Comparison of ENCODE assay signal across 9 mouse cellular contexts in the genomic region with DNA sequence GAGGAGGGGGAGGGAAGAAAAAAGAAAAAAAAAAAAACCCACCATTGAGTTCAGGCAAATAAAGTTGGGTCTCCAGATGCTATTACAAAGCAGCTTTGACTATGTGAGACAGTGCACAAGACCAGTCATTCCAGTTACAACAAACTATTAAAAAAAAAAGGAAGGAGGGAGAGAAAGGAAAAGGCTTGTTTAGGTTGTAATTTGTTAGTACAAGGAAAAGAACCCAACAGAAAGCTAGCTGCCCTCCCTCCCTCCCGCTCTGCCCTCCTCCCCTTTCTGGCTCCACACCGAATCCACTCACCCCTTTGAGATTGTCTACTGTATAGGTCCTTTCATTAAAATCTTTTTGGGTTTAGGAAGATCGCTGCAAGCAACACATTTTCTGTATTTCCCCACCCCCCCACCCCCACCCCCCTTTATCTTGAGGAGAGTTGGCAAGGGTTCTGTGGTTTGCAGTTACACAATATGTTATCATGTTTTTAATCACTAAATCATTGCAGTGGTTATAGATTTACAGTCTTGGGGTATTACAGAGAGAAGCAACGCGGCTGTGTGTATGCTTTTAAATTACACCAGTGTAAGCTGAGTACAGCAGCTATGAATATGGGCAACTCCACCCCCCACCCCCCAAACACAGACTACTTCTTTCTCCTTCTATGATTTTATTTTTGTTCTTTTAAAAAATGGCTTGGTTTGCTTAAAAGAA.
DNase-seq lines count a peak whose midpoint lies in the region; ATAC-seq and TF ChIP-seq lines count a peak whose summit lies in the region.
"Had no signal": no experiment of that assay in that cellular context is flagged by ENCODE, and none has a peak within 500 bp of the region (broad histone marks: within the 10 kb centered on the region; RNA-seq: fewer than 3 reads in every experiment).

No protein-coding gene starts in this region.

- DNase-seq in kidney, adult 18-20 months = no peak
- no peak for DNase-seq in embryonic facial prominence, embryonic 14.5 days (ENCODE audit: low spot score)
- no peak for DNase-seq in neural tube, embryonic 11.5 days (ENCODE audit: low spot score)
- DNase-seq in thymus, adult 18-20 months = no peak
- DNase-seq in thymus, postnatal 36 days = no peak
- DNase-seq in testis, postnatal 10 days (ENCODE audit: low spot score) = no peak
- DNase-seq: kidney, postnatal 4 days had no signal

- no peaks in the 10 kb centered on the region for H3K36me3 ChIP-seq in kidney, embryonic 15.5 days
- H3K36me3 ChIP-seq in embryonic facial prominence, embryonic 14.5 days (ENCODE audit: control insufficient read depth, insufficient read depth, low read length) = no peaks in the 10 kb centered on the region
- no peaks in the 10 kb centered on the region for H3K36me3 ChIP-seq in intestine, postnatal 0 days (ENCODE audit: control insufficient read depth, insufficient read depth)
- no peaks in the 10 kb centered on the region for H3K36me3 ChIP-seq in neural tube, embryonic 11.5 days (ENCODE audit: control insufficient read depth, insufficient read depth, low read length)

- H3K9ac ChIP-seq in kidney, embryonic 15.5 days = no peak overlapping the region
- H3K9ac ChIP-seq in embryonic facial prominence, embryonic 14.5 days (ENCODE audit: low read depth, low read length) = peak overlapping the region; percentile 99
- H3K9ac ChIP-seq in intestine, postnatal 0 days (ENCODE audit: low read depth, low read length) = no peak overlapping the region
- peak overlapping the region; percentile 100 for H3K9ac ChIP-seq in neural tube, embryonic 11.5 days (ENCODE audit: low read length)

- H3K4me1 ChIP-seq in kidney, embryonic 15.5 days = peaks cover 72% of the 10 kb centered on the region
- H3K4me1 ChIP-seq in embryonic facial prominence, embryonic 14.5 days (ENCODE audit: control insufficient read depth, insufficient read depth, low read length) = peaks cover 66% of the 10 kb centered on the region
- H3K4me1 ChIP-seq in intestine, postnatal 0 days (replicated peaks; ENCODE audit: control insufficient read depth, insufficient read depth, low read length) = no peaks in the 10 kb centered on the region
- H3K4me1 ChIP-seq in neural tube, embryonic 11.5 days (ENCODE audit: control insufficient read depth, insufficient read depth, low read length) = peaks cover 58% of the 10 kb centered on the region

- 0 out of 2 replicates have a peak, but pooled peaks have one; percentile 34 for ATAC-seq in kidney, embryonic 15.5 days (replicated peaks; ENCODE audit: low FRiP score)
- 0 out of 2 replicates have a peak, but pooled peaks have one; percentile 7 for ATAC-seq in embryonic facial prominence, embryonic 14.5 days (ENCODE audit: low read depth)
- no peak for ATAC-seq in intestine, postnatal 0 days
- no peak for ATAC-seq in neural tube, embryonic 11.5 days (ENCODE audit: insufficient read depth, low FRiP score, low TSS enrichment)

- no peak overlapping the region for H3K4me3 ChIP-seq in kidney, embryonic 15.5 days (replicated peaks)
- peak overlapping the region; percentile 92; the same call in 1 of the 2 replicates for H3K4me3 ChIP-seq in embryonic facial prominence, embryonic 14.5 days (ENCODE audit: low read depth, low read length)
- H3K4me3 ChIP-seq in intestine, postnatal 0 days (ENCODE audit: low read depth, low read length) = no peak overlapping the region
- peak overlapping the region; percentile 98; the same call in 1 of the 2 replicates for H3K4me3 ChIP-seq in neural tube, embryonic 11.5 days (ENCODE audit: low read depth, low read length)

- peak overlapping the region; percentile 31 for H3K4me2 ChIP-seq in kidney, embryonic 15.5 days
- peak overlapping the region; percentile 96 for H3K4me2 ChIP-seq in embryonic facial prominence, embryonic 14.5 days (ENCODE audit: low read depth, low read length)
- H3K4me2 ChIP-seq in intestine, postnatal 0 days (replicated peaks; ENCODE audit: low read depth) = peak overlapping the region; percentile 30
- peak overlapping the region; percentile 55 for H3K4me2 ChIP-seq in neural tube, embryonic 11.5 days (ENCODE audit: low read depth)

- no peaks in the 10 kb centered on the region for H3K27me3 ChIP-seq in kidney, embryonic 15.5 days
- no peaks in the 10 kb centered on the region for H3K27me3 ChIP-seq in embryonic facial prominence, embryonic 14.5 days (replicated peaks; ENCODE audit: control insufficient read depth, insufficient read depth, low read length)
- H3K27me3 ChIP-seq in intestine, postnatal 0 days (replicated peaks; ENCODE audit: control insufficient read depth, insufficient read depth, low read length) = no peaks in the 10 kb centered on the region
- H3K27me3 ChIP-seq in neural tube, embryonic 11.5 days (ENCODE audit: control insufficient read depth, insufficient read depth, low read length) = no peaks in the 10 kb centered on the region

- WGBS in kidney, embryonic 15.5 days = 17% methylated on average over 5 of the region's 5 CpGs
- 22% methylated on average over 5 of the region's 5 CpGs for WGBS in embryonic facial prominence, embryonic 14.5 days
- WGBS in intestine, postnatal 0 days = 13% methylated on average over 5 of the region's 5 CpGs
- WGBS in neural tube, embryonic 11.5 days = 15% methylated on average over 5 of the region's 5 CpGs

- TF ChIP-seq CTCF in intestine, postnatal 0 days (IDR thresholded peaks at IDR 0.05; ENCODE audit: low read depth) = no peak

- H3K9me3 ChIP-seq in kidney, embryonic 15.5 days (replicated peaks) = no peaks in the 10 kb centered on the region
- H3K9me3 ChIP-seq in embryonic facial prominence, embryonic 14.5 days (ENCODE audit: control insufficient read depth, low read length) = no peaks in the 10 kb centered on the region
- H3K9me3 ChIP-seq in intestine, postnatal 0 days (ENCODE audit: control insufficient read depth) = no peaks in the 10 kb centered on the region
- H3K9me3 ChIP-seq in neural tube, embryonic 11.5 days (ENCODE audit: control insufficient read depth, low read length) = no peaks in the 10 kb centered on the region

- H3K27ac ChIP-seq in kidney, embryonic 15.5 days = peak overlapping the region; percentile 76
- H3K27ac ChIP-seq in embryonic facial prominence, embryonic 14.5 days (replicated peaks; ENCODE audit: low read depth, low read length) = peak overlapping the region; percentile 99
- H3K27ac ChIP-seq in intestine, postnatal 0 days (ENCODE audit: low read depth, low read length) = 0 out of 2 replicates have a peak overlapping the region, but pooled peaks have one; percentile 7
- peak overlapping the region; percentile 100; the same call in 1 of the 2 replicates for H3K27ac ChIP-seq in neural tube, embryonic 11.5 days (ENCODE audit: low read depth, low read length)

Comparison
In these comparisons a context has a peak if more than half of its experiments do, and no peak if none do; other contexts are left out.
1. ATAC-seq: peak in kidney, embryonic 15.5 days (single experiment) and embryonic facial prominence, embryonic 14.5 days (single experiment); none in intestine, postnatal 0 days (single experiment) and neural tube, embryonic 11.5 days (single experiment).
2. H3K27ac ChIP-seq: peak in every context shown above with its lines; median percentile 100 in neural tube, embryonic 11.5 days; 99 in embryonic facial prominence, embryonic 14.5 days; 76 in kidney, embryonic 15.5 days; 7 in intestine, postnatal 0 days.
3. H3K4me2 ChIP-seq: peak in every context shown above with its lines; median percentile 96 in embryonic facial prominence, embryonic 14.5 days; 55 in neural tube, embryonic 11.5 days; 31 in kidney, embryonic 15.5 days; 30 in intestine, postnatal 0 days.
4. H3K4me3 ChIP-seq: peak in embryonic facial prominence, embryonic 14.5 days (single experiment) and neural tube, embryonic 11.5 days (single experiment); none in kidney, embryonic 15.5 days (single experiment) and intestine, postnatal 0 days (single experiment).
5. H3K9ac ChIP-seq: peak in embryonic facial prominence, embryonic 14.5 days (single experiment) and neural tube, embryonic 11.5 days (single experiment); none in kidney, embryonic 15.5 days (single experiment) and intestine, postnatal 0 days (single experiment).